Mouse (Mus musculus) stomach, postnatal 0 days (tissue): ENCODE data around the gene Nkain4. TPM values are rescaled to one million over a fixed set of nuclear protein-coding genes. Genes with fewer than 3 reads are reported as not detected.

Experiments used
- ATAC-seq: fragments of 200-750 bp; cut with Nextera tagmentation; 2 replicates; pipeline ENCODE4 v1.8.0; 2017; ENCODE audit not compliant: low FRiP score, low TSS enrichment
- DNase-seq: peaks from one replicate; pipeline ENCODE4 v3.0.0-alpha.2; 2016; ENCODE audit warnings: low spot score
- H3K27ac ChIP-seq: fragments of 300-500 bp; sonication (generic); replicated peaks from 2 replicates; pipeline ENCODE4 v1.5.1; 2014; ENCODE audit warnings: mild to moderate bottlenecking, control low read depth
- H3K27me3 ChIP-seq: fragments of 300-500 bp; sonication (generic); 2 replicates; pipeline ENCODE4 v1.6.1; 2014; ENCODE audit warnings: low read length; ENCODE audit not compliant: control insufficient read depth, insufficient read depth
- H3K36me3 ChIP-seq: fragments of 300-500 bp; sonication (generic); 2 replicates; pipeline ENCODE4 v1.6.1; 2014; ENCODE audit warnings: low read length, mixed read lengths; ENCODE audit not compliant: control insufficient read depth, insufficient read depth
- H3K4me1 ChIP-seq: fragments of 300-500 bp; sonication (generic); replicated peaks from 2 replicates; pipeline ENCODE4 v1.6.1; 2014; ENCODE audit warnings: antibody characterized with exemption; ENCODE audit not compliant: control insufficient read depth, insufficient read depth
- H3K4me2 ChIP-seq: fragments of 300-500 bp; sonication (generic); replicated peaks from 2 replicates; pipeline ENCODE4 v1.6.1; 2014; ENCODE audit warnings: low read depth, mild to moderate bottlenecking, control low read depth, moderate library complexity
- H3K4me3 ChIP-seq: fragments of 300-500 bp; sonication (generic); 2 replicates; pipeline ENCODE4 v1.5.1; 2014; ENCODE audit warnings: low read depth, low read length, control low read depth
- H3K9ac ChIP-seq: fragments of 300-500 bp; sonication (generic); 2 replicates; pipeline ENCODE4 v1.6.1; 2014; ENCODE audit warnings: mild to moderate bottlenecking, low read length, control low read depth, mixed read lengths
- H3K9me3 ChIP-seq: fragments of 300-500 bp; sonication (generic); 2 replicates; pipeline ENCODE4 v1.6.1; 2016; ENCODE audit warnings: low read length; ENCODE audit not compliant: control insufficient read depth
- CTCF ChIP-seq: IDR thresholded peaks from 2 replicates; pipeline ENCODE4 v1.5.1; 2016; ENCODE audit warnings: antibody characterized with exemption, low read depth, mild to moderate bottlenecking, moderate library complexity
- EP300 ChIP-seq: optimal IDR thresholded peaks from 2 replicates; pipeline ENCODE3; 2016; ENCODE audit warnings: antibody characterized with exemption
- WGBS: fragments of 180-500 bp; shearing (Covaris S2); extraction: QIAGEN DNeasy Blood & Tissue Kit; methylation state at CpG from one replicate; pipeline ENCODE4 v1.1.7; 2014; 5-methylcytosine and 5-hydroxymethylcytosine counted together
- polyA plus RNA-seq: library from polyadenylated mRNA; unstranded; fragments of >200 nt; fragmentation: Nextera tagmentation; extraction: Ambion mirVana; gene quantifications from 2 replicates; pipeline ENCODE4 v1.2.1, GENCODE M21; 2015

Gene Nkain4
- polyA plus RNA-seq, 1 experiment from 2014 or later, result 42.7 TPM

DNA sequence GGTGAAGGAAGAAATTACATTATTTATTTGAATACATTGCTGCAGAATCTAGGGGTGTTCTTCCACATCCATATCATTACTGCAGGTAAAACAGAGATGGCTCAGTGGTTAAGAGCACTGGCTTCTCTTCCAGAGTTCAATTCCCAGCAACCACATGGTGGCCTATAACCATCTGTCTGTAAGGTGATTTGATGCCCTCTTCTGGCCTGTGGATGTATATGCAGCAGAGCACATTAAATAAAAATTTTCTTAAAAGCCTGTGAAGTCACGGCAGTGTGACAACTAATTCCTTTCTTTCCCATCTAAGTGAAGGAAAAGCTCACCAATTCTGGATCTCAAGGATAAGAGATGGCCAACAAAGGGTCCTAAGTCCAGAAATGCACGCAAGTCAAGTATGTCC, 52.4 kb downstream of the Nkain4 start:
- WGBS, result 46% methylated on average over 2 of the region's 2 CpGs
- TF ChIP-seq CTCF, result peak; percentile 71
- TF ChIP-seq EP300, result no peak
- DNase-seq, result no peak
- Histone ChIP-seq H3K4me1 (no peaks in the 10 kb centered on the region), H3K27ac (no peak overlapping the region), H3K9ac (no peak overlapping the region), H3K9me3 (no peaks in the 10 kb centered on the region), H3K27me3 (no peaks in the 10 kb centered on the region), H3K36me3 (no peaks in the 10 kb centered on the region), H3K4me2 (no peak overlapping the region), H3K4me3 (no peak overlapping the region)
- no peak for ATAC-seq

GRCm38 (mm10) chr2:180897857-180898256, 56.6 kb downstream of the Nkain4 start:
- no peak overlapping the region for H3K4me2 ChIP-seq
- H3K9ac ChIP-seq, result no peak overlapping the region
- no peaks in the 10 kb centered on the region for H3K9me3 ChIP-seq
- ATAC-seq, result no peak
- H3K27ac ChIP-seq, result no peak overlapping the region
- peaks cover 17% of the 10 kb centered on the region; the same call in 1 of the 2 replicates for H3K27me3 ChIP-seq
- H3K4me3 ChIP-seq, result no peak overlapping the region
- TF ChIP-seq EP300 (no peak), CTCF (no peak)
- peaks cover 8% of the 10 kb centered on the region; the same call in 1 of the 2 replicates for H3K4me1 ChIP-seq
- 80% methylated on average over 6 of the region's 6 CpGs for WGBS
- DNase-seq, result no peak
- H3K36me3 ChIP-seq, result no peaks in the 10 kb centered on the region

- Histone ChIP-seq H3K9me3 (no peaks in the 10 kb centered on the region), H3K36me3 (no peaks in the 10 kb centered on the region), H3K27ac (no peak overlapping the region), H3K4me3 (no peak overlapping the region), H3K4me2 (no peak overlapping the region), H3K9ac (no peak overlapping the region), H3K27me3 (peaks cover 23% of the 10 kb centered on the region; the same call in 1 of the 2 replicates), H3K4me1 (peaks cover 8% of the 10 kb centered on the region; the same call in 1 of the 2 replicates)
- TF ChIP-seq EP300 (no peak), CTCF (no peak)
- ATAC-seq (no peak), DNase-seq (no peak)
- whole genome bisulfite sequencing, result 74% methylated on average over 15 of the region's 15 CpGs
Observed at GRCm38 (mm10) chr2:180896819-180897625, 57.5 kb downstream of the Nkain4 start.

GRCm38 (mm10) chr2:180895837-180896525, 58.5 kb downstream of the Nkain4 start:
- Histone ChIP-seq H3K9me3 (no peaks in the 10 kb centered on the region), H3K36me3 (no peaks in the 10 kb centered on the region), H3K4me1 (peaks cover 8% of the 10 kb centered on the region; the same call in 1 of the 2 replicates), H3K9ac (no peak overlapping the region), H3K27me3 (peaks cover 30% of the 10 kb centered on the region; the same call in 1 of the 2 replicates), H3K4me3 (no peak overlapping the region), H3K27ac (no peak overlapping the region), H3K4me2 (no peak overlapping the region)
- DNase-seq (no peak), ATAC-seq (no peak)
- 75% methylated on average over 11 of the region's 11 CpGs for WGBS
- TF ChIP-seq CTCF, result no peak
- TF ChIP-seq EP300, result no peak

DNA sequence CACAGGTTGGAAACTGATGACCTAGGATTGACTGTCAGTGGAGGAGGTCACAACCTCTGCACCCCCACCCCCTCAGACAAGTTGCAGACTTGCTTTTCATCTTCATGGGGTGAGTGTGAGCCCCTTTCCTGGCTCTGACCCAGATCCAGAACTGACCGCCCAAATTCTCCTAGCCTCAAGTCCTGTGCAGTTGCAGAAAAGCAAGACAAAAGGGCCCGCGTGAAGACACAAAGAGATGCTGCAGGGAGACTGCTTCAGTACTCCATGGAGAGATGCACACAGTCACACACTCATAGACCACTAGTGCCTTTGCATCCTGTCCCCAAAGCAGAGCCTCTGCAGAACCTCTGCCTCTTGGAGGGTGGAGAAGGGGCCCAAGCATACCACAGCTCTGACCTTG, 59.2 kb downstream of the Nkain4 start:
- Histone ChIP-seq H3K4me1 (peaks cover 8% of the 10 kb centered on the region; the same call in 1 of the 2 replicates), H3K9ac (no peak overlapping the region), H3K4me3 (no peak overlapping the region), H3K36me3 (no peaks in the 10 kb centered on the region), H3K27me3 (peaks cover 33% of the 10 kb centered on the region; the same call in 1 of the 2 replicates), H3K4me2 (no peak overlapping the region), H3K27ac (no peak overlapping the region), H3K9me3 (no peaks in the 10 kb centered on the region)
- DNase-seq (no peak), ATAC-seq (no peak)
- WGBS, result 77% methylated on average over 3 of the region's 3 CpGs
- TF ChIP-seq EP300 (no peak), CTCF (no peak)

- H3K27me3 ChIP-seq, result peaks cover 36% of the 10 kb centered on the region; the same call in 1 of the 2 replicates
- H3K9me3 ChIP-seq, result no peaks in the 10 kb centered on the region
- WGBS, result 3% methylated on average over 13 of the region's 13 CpGs
- H3K4me1 ChIP-seq, result peaks cover 8% of the 10 kb centered on the region; the same call in 1 of the 2 replicates
- H3K4me3 ChIP-seq, result no peak overlapping the region
- H3K27ac ChIP-seq, result no peak overlapping the region
- ATAC-seq (peak; percentile 24; the same call in 1 of the 2 replicates), DNase-seq (peak; percentile 69)
- TF ChIP-seq EP300 (no peak), CTCF (peak; percentile 79)
- no peak overlapping the region for H3K9ac ChIP-seq
- H3K4me2 ChIP-seq, result no peak overlapping the region
- H3K36me3 ChIP-seq, result no peaks in the 10 kb centered on the region
Observed at GRCm38 (mm10) chr2:180894734-180895133, 59.8 kb downstream of the Nkain4 start.
